Mouse (Mus musculus): ENCODE measurements around the gene Glyr1.

The Glyr1 gene

GRCm38 (mm10) chr16:5049774-5050234, at the start of gene Glyr1, which contains the start of gene Ubn1:
Gene Glyr1, minus strand, starts transcription at chr16:5049863.
Gene Ubn1, plus strand, starts transcription at chr16:5050057.
- peak; percentile 100 for DNase-seq

GRCm38 (mm10) chr16:5096504-5096903, 46.8 kb upstream of the Glyr1 start:
- no peak for DNase-seq

- DNase-seq: no peak
These were observed 43.6 kb upstream of the Glyr1 start for GRCm38 (mm10) chr16:5093285-5093684.

GRCm38 (mm10) chr16:5089021-5089420, 39.4 kb upstream of the Glyr1 start:
- DNase-seq: no peak

- DNase-seq: no peak
These were observed 36.5 kb upstream of the Glyr1 start for GRCm38 (mm10) chr16:5086179-5086578.

- no peak for DNase-seq
These were observed 35.5 kb upstream of the Glyr1 start for GRCm38 (mm10) chr16:5085196-5085595.

GRCm38 (mm10) chr16:5074341-5074740, 24.7 kb upstream of the Glyr1 start:
- DNase-seq: no peak

- no peak for DNase-seq
These were observed 22.3 kb upstream of the Glyr1 start for GRCm38 (mm10) chr16:5071974-5072373.

GRCm38 (mm10) chr16:5070321-5070720, 20.7 kb upstream of the Glyr1 start:
- no peak for DNase-seq

- no peak for DNase-seq
These were observed 13.8 kb upstream of the Glyr1 start for GRCm38 (mm10) chr16:5063472-5063871.

- DNase-seq: no peak
These were observed 8.5 kb upstream of the Glyr1 start for GRCm38 (mm10) chr16:5058114-5058513.

GRCm38 (mm10) chr16:5050251-5051110, 818 bp upstream of the Glyr1 start:
- DNase-seq: peak; percentile 73

- no peak for DNase-seq
These were observed 385 bp downstream of the Glyr1 start for GRCm38 (mm10) chr16:5049182-5049773.

GRCm38 (mm10) chr16:5045322-5045721, 4.3 kb downstream of the Glyr1 start:
- no peak for DNase-seq

GRCm38 (mm10) chr16:5036649-5037234, 12.9 kb downstream of the Glyr1 start:
- DNase-seq: no peak

GRCm38 (mm10) chr16:5035591-5035990, 14.1 kb downstream of the Glyr1 start:
- no peak for DNase-seq

- no peak for DNase-seq
These were observed 19.8 kb downstream of the Glyr1 start for GRCm38 (mm10) chr16:5029847-5030246.

- DNase-seq: no peak
These were observed 25.6 kb downstream of the Glyr1 start for GRCm38 (mm10) chr16:5024021-5024420.

- DNase-seq: no peak
These were observed 35.1 kb downstream of the Glyr1 start for GRCm38 (mm10) chr16:5014578-5014977.

GRCm38 (mm10) chr16:5013054-5013838, 36.4 kb downstream of the Glyr1 start, which contains the start of gene Rogdi:
Gene Rogdi, minus strand, starts transcription at chr16:5013553.
- peak; percentile 99 for DNase-seq

- DNase-seq: peak; percentile 10
These were observed 37.3 kb downstream of the Glyr1 start for GRCm38 (mm10) chr16:5012036-5013005.

- DNase-seq: no peak
These were observed 38.4 kb downstream of the Glyr1 start for GRCm38 (mm10) chr16:5011285-5011684.

Measured in right cerebral cortex, postnatal 14 days (tissue).